ENCODE assay signal across 18 mouse cellular contexts in genomic region chr11:81009366-81009765, GRCm38 (mm10).
A peak's percentile ranks its signal among the peaks of the same experiment; 100 is the strongest.
DNase-seq lines count a peak whose midpoint lies in the region.
"Had no signal": no experiment of that assay in that cellular context is flagged by ENCODE, and none has a peak within 500 bp of the region (broad histone marks: within the 10 kb centered on the region; RNA-seq: fewer than 3 reads in every experiment).

No protein-coding gene starts in this region.

- peak; percentile 14 for DNase-seq in left cerebral cortex, adult 11 months (ENCODE audit: low spot score)
- DNase-seq in left cerebral cortex, postnatal 4 days = no peak
- DNase-seq in frontal cortex, adult 2 months (ENCODE audit: extremely low spot score in 1 of 2, low spot score in 1 of 2) = peak; percentile 52 to 80
- DNase-seq in left cerebral cortex, adult 9 months (ENCODE audit: low spot score in 2 of 2) = peak; percentile 26 to 59
- DNase-seq in right cerebral cortex, postnatal 36 days (ENCODE audit: low spot score in 2 of 2) = peak; percentile 45 to 82
- no peak for DNase-seq in cerebellum, postnatal 10 days
- no peak for DNase-seq in spleen, postnatal 10 days (ENCODE audit: low spot score in 2 of 2)
- DNase-seq: adrenal gland, postnatal 25 days; cerebellum, adult 9-11 months; embryo, embryonic 11 days; gastrocnemius, postnatal 14 days; heart, adult 18-20 months; heart, postnatal 10 days; kidney, adult 8-10 months; kidney, postnatal 14 days; liver, postnatal 0 days; lung, postnatal 10 days; thymus, postnatal 14 days had no signal

- intact Hi-C loops in left cerebral cortex, postnatal 4 days (cut with DNase I) = no loop called here

Comparison
In these comparisons a context has a peak if more than half of its experiments do, and no peak if none do; other contexts are left out.
1. DNase-seq: peak in left cerebral cortex, adult 11 months (single experiment), frontal cortex, adult 2 months (2 of 2), left cerebral cortex, adult 9 months (2 of 2) and right cerebral cortex, postnatal 36 days (2 of 2); none in left cerebral cortex, postnatal 4 days (single experiment), cerebellum, postnatal 10 days (0 of 2) and spleen, postnatal 10 days (0 of 2).